8 mouse cellular contexts compared by ENCODE assay signal in genomic region chr4:128971065-128971694, GRCm38 (mm10). TPM values are rescaled to one million over a fixed set of nuclear protein-coding genes. Genes with fewer than 3 reads are reported as not detected.
A peak's percentile ranks its signal among the peaks of the same experiment; 100 is the strongest.
DNase-seq lines count a peak whose midpoint lies in the region; ATAC-seq and TF ChIP-seq lines count a peak whose summit lies in the region.

No protein-coding gene starts in this region.

- no peaks in the 10 kb centered on the region for H3K79me3 ChIP-seq in C2C12 (ENCODE audit: low read depth)

- H3K4me2 ChIP-seq in kidney, embryonic 16.5 days (replicated peaks; ENCODE audit: low read depth, low read length), result no peak overlapping the region
- no peak overlapping the region for H3K4me2 ChIP-seq in lung, embryonic 15.5 days

- no peaks in the 10 kb centered on the region for H3K36me3 ChIP-seq in C2C12 (ENCODE audit: control insufficient read depth, insufficient read depth)
- no peaks in the 10 kb centered on the region for H3K36me3 ChIP-seq in kidney, embryonic 16.5 days (ENCODE audit: insufficient read depth, low read length)
- no peaks in the 10 kb centered on the region for H3K36me3 ChIP-seq in lung, embryonic 15.5 days

- no peaks in the 10 kb centered on the region for H3K79me2 ChIP-seq in C2C12 (ENCODE audit: control insufficient read depth, insufficient read depth)

- H3K27me3 ChIP-seq in C2C12 (ENCODE audit: control insufficient read depth, insufficient read depth, insufficient read length), result no peaks in the 10 kb centered on the region
- H3K27me3 ChIP-seq in kidney, embryonic 16.5 days (ENCODE audit: insufficient read depth, low read length), result no peaks in the 10 kb centered on the region
- peaks cover 5% of the 10 kb centered on the region; the same call in 1 of the 2 replicates for H3K27me3 ChIP-seq in lung, embryonic 15.5 days

- peak; percentile 36 for TF ChIP-seq CTCF in C2C12 (IDR thresholded peaks at IDR 0.05; ENCODE audit: control insufficient read depth, insufficient read depth, insufficient read length)

- H3K4me3 ChIP-seq in C2C12 (ENCODE audit: insufficient read depth, poor library complexity, severe bottlenecking), result no peak overlapping the region
- no peak overlapping the region for H3K4me3 ChIP-seq in kidney, embryonic 16.5 days (ENCODE audit: low read length)
- no peak overlapping the region for H3K4me3 ChIP-seq in lung, embryonic 15.5 days

- WGBS in kidney, embryonic 16.5 days, result 33% methylated on average over 14 of the region's 14 CpGs
- 42% methylated on average over 14 of the region's 14 CpGs for WGBS in lung, embryonic 15.5 days

- no peak overlapping the region for H3K9ac ChIP-seq in kidney, embryonic 16.5 days (replicated peaks; ENCODE audit: low read length)
- no peak overlapping the region for H3K9ac ChIP-seq in lung, embryonic 15.5 days

- H3K27ac ChIP-seq in kidney, embryonic 16.5 days (ENCODE audit: low read length), result no peak overlapping the region
- peak overlapping the region; percentile 3; the same call in 1 of the 2 replicates for H3K27ac ChIP-seq in lung, embryonic 15.5 days

- peak; percentile 83 for DNase-seq in MN1 (ENCODE audit: low spot score)
- peak; percentile 93 to 96 for DNase-seq in cerebellum, postnatal 10 days
- DNase-seq in gastrocnemius, postnatal 14 days, result peak; percentile 79
- DNase-seq in retina, postnatal 1 day, result peak; percentile 78
- DNase-seq in urinary bladder, postnatal 4 days (ENCODE audit: low spot score in 2 of 2), result peak; percentile 52 to 82

- H3K9me3 ChIP-seq in kidney, embryonic 16.5 days (ENCODE audit: low read length), result no peaks in the 10 kb centered on the region
- H3K9me3 ChIP-seq in lung, embryonic 15.5 days, result no peaks in the 10 kb centered on the region

- H3K4me1 ChIP-seq in kidney, embryonic 16.5 days (ENCODE audit: insufficient read depth, low read length), result 0 out of 2 replicates have a peak, but pooled peaks cover 4% of the 10 kb centered on the region
- peaks cover 43% of the 10 kb centered on the region for H3K4me1 ChIP-seq in lung, embryonic 15.5 days

- intact Hi-C loops in gastrocnemius, postnatal 14 days (cut with DNase I; ENCODE audit: low total_unique reads), result no loop called here

- H3ac ChIP-seq in C2C12 (ENCODE audit: control insufficient read depth, insufficient read length, low read depth), result no peak overlapping the region

- peak; percentile 71 for ATAC-seq in kidney, embryonic 16.5 days (ENCODE audit: low FRiP score, low TSS enrichment)
- no peak for ATAC-seq in lung, embryonic 15.5 days (ENCODE audit: borderline replicate concordance, extremely low read depth, low FRiP score, low TSS enrichment)

TF ChIP-seq in C2C12, 6 proteins besides CTCF, POLR2A, EP300 and RAD21:
- TF ChIP-seq MYOG (IDR thresholded peaks at IDR 0.05; ENCODE audit: control insufficient read depth, extremely low read depth, insufficient read length), result no peak
- TF ChIP-seq USF1 (IDR thresholded peaks at IDR 0.05; ENCODE audit: low read depth), result no peak
- no peak for TF ChIP-seq MAX (IDR thresholded peaks at IDR 0.05)
- TF ChIP-seq CEBPB (IDR thresholded peaks at IDR 0.05; ENCODE audit: low read depth), result no peak
- TF ChIP-seq FOSL1 (IDR thresholded peaks at IDR 0.05; ENCODE audit: insufficient read depth, low read length, poor library complexity, severe bottlenecking), result no peak
- TF ChIP-seq MYOD1 (IDR thresholded peaks at IDR 0.05; ENCODE audit: control insufficient read depth, insufficient read length, low read depth), result no peak

RNA-seq across cellular contexts. Expression of gene Azin2, which starts 8.9 kb away (rescaled TPM):
- 12.5 TPM for polyA plus RNA-seq in C2C12 (2012; fragmentation: generic; extraction: Trizol)
- 1 to 10 TPM; 1.8 to 2.6 TPM for total RNA-seq in gastrocnemius, postnatal 14 days (2021)
- 21.7 and 26.3 TPM in 2 replicates for polyA plus RNA-seq in kidney, embryonic 16.5 days (2015; fragmentation: Nextera tagmentation; extraction: Ambion mirVana)
- 18.6 and 22.5 TPM in 2 replicates for polyA plus RNA-seq in lung, embryonic 15.5 days (2015; fragmentation: Nextera tagmentation; extraction: Ambion mirVana)

RNA-seq across cellular contexts. Expression of gene Ak2, which starts 20.6 kb away (rescaled TPM):
- polyA plus RNA-seq in C2C12 (2012; fragmentation: generic; extraction: Trizol), result 176 TPM
- total RNA-seq in gastrocnemius, postnatal 14 days (2021), result 10 to 100 TPM; 43.4 to 46.2 TPM
- polyA plus RNA-seq in kidney, embryonic 16.5 days (2015; fragmentation: Nextera tagmentation; extraction: Ambion mirVana), result 226 and 238 TPM in 2 replicates
- 182 and 187 TPM in 2 replicates for polyA plus RNA-seq in lung, embryonic 15.5 days (2015; fragmentation: Nextera tagmentation; extraction: Ambion mirVana)
